Mouse (Mus musculus) forelimb bud, embryonic 11.5 days (tissue): Measurements from ENCODE around the gene Prr5.

Experiments
- DNase-seq: peaks from one replicate; pipeline ENCODE4 v3.0.0-alpha.2; 2012; ENCODE audit warnings: low read depth, low spot score

Prr5 gene

GRCm38 (mm10) chr15:84668938-84669747, at the start of gene Prr5:
Gene Prr5 (plus strand): TSS chr15:84669620.
- DNase-seq, result no peak

DNA sequence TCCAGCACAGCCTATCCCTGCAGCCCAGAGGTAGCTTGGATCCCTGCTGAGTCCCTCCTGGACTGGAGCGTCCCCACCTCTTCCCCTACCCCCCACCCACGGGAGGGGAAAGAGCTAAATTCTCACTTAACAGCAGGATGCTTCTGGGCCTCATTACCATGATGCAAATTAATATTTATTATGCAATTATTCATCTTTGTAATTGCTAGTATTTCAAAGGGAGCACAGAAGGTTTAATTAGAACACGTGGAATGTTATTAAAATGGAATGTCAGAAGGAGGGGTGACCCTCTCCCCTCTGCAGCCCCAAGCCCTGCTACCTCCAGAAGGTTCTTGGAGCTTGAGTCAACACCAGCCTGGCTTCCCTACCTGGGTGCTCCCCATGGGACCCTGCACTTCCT, 49.4 kb upstream of the Prr5 start:
- no peak for DNase-seq

GRCm38 (mm10) chr15:84621722-84622428, 47.5 kb upstream of the Prr5 start:
- no peak for DNase-seq

DNA sequence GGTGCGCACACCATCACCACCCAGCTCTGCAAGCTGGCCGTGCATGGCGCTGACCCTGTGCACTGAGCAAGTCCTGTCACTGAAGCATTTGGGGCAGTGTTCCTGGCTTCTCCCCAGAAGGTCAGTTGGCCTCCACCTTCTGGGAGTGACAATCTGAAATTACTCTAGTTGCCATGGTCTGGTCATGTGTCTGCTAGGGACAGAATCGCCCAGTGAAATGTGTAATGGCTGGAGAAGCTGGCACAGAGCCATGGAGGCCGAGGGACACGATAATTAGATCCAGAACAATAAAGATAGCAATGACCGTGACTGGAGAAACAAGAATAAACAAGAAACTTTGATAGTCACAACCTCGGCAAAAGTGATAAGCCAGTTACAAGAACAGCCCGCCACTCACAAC, 44.5 kb upstream of the Prr5 start:
- no peak for DNase-seq

DNA sequence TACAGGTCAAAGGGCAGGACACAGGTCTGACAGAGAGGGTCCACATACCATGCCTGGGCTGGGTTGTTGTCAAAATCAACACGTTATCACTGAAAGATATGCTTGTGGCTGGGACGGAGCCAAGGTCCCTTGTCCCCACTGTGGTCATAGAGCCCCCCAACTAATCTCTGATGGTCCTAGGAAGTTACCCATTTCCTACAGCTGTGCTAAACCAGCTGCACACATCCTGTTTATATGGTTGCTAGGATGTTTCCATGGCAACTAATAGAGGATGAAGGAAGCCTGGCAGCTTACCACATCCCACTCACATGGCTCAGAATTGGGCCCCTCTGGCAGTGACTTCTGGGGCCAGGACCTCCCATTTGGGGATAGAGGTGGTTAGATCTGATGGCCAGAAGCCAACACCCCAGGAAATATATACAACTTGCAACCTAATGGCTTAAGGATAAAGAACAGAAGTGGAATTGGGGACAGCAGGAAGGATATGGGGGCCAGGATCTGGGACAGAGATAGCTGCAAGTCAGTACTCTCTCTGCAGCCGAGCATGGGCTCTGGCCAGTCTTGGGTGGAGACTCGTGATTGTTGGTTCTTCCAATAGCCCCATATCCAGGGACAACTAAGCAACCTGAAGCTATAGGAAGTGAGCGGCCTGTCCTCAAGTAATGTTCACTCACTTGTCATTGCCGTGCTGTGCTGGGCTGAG, 43.6 kb upstream of the Prr5 start:
- DNase-seq, result peak; percentile 61

GRCm38 (mm10) chr15:84627308-84627707, 42.1 kb upstream of the Prr5 start:
- no peak for DNase-seq

DNA sequence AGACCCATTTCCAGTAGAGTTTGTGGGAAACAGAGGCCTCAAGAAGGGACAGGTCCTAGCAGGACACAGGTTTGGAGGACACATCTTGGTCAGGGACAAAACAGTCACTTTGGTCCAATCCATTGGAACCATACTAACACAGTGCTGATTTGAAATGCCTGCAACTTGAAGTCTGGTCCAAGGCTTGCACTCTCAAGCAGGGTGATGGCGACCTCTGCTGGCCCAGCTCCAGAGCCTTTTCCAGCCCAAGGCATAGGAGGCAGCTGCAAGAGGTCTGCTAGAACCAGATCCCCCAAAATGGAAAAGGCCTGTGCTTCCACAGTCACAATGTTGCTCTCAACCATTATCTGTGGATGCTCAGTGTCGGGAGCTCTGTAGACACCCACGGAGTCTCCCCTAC, 39.7 kb upstream of the Prr5 start:
- DNase-seq, result peak; percentile 80

- peak; percentile 88 for DNase-seq
Measured at GRCm38 (mm10) chr15:84631560-84631959, 37.9 kb upstream of the Prr5 start.

- no peak for DNase-seq
Measured at GRCm38 (mm10) chr15:84634361-84634760, 35.1 kb upstream of the Prr5 start.

- DNase-seq, result no peak
Measured at GRCm38 (mm10) chr15:84638405-84638804, 31.0 kb upstream of the Prr5 start.

DNA sequence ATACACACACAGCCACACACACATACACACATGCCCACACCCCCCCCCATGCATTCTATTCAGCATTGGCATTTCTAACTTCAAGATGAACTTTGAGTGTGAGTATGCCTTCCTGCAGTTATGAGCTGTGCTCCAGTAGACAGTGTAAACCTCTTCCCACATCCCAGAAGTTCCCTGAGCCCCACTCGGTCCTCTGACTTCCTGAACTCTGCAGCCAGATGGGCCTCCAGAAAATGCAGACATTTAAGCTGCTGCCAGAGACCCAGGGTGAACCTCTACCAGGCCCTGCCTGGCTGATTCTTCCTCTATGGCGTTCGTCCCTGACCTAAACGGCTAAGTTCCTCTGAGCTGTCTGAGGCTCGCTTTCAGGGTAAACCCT, 30.4 kb upstream of the Prr5 start:
- no peak for DNase-seq

DNA sequence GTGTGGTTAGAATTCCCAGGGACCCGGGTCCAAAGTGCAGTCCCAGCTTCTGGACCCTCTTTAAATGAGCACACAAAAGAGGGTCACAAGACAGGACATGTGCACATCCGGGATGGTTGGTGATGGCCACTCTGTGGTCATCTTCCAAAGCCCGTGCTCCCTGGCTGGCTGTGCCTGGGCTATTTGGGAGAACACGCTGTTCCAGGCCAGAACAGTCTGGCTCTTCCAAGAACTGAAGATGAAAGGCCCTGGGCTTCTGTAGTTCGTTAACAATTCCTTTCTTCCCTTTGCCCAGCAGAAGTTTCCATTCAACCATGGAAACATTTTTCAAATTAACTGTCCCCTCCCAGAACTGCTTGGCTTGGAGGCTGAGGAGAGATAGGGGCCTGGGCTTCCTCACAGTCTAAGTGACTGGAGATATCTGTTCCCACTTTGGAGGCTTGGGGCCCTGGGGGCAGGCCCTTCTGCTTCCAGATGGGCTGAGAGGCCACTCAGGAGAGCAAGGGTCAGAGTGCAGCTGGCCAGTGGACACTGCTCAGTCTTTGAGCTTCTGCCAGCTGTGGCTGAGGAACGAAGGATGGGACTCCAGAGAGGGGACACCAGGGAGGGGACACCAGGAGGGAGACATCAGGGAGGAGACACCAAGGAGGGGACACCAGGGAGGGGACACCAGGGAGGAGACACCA, 29.8 kb upstream of the Prr5 start:
- no peak for DNase-seq

GRCm38 (mm10) chr15:84640722-84641121, 28.7 kb upstream of the Prr5 start:
- DNase-seq, result no peak

GRCm38 (mm10) chr15:84641127-84641526, 28.3 kb upstream of the Prr5 start:
- DNase-seq, result no peak

DNA sequence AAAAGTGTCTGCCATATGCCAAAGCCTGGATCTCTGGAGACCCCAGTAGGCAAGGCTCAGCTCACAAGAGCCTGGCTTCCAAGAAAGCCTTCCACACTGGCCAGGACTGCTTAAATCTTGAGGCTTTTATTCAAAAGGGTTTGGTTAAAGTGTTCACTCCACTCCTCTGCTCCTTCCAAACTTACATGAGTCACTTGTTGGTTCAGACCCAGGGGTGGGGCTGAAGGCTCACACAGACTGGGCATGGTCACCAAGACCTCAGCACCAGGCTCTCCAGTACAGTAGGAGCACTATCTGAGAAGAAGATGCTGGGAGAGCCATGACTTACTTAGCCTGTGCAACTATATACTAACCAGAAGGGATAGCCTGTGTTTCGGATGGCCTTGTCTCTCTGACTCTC, 27.5 kb upstream of the Prr5 start:
- no peak for DNase-seq

- no peak for DNase-seq
Measured at GRCm38 (mm10) chr15:84643178-84643577, 26.2 kb upstream of the Prr5 start.

DNA sequence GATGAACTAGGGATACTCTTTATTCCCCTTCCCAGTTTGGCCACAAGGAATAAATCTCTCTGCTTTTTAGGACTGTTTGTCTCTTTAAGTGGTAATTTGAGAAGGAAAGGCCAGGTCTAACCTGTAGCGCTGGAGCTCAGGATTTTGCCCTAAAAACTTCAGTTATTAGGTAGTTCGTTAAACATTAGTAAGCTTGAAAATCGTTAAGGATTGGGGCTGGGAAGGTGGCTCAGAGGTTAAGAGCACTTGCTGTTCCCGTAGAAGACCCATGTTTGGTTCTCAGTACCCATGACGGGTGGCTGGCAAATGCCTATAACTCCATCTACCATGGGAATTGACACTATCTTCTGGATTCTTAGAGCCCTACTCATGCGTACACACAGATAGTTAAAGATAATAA, 17.9 kb upstream of the Prr5 start:
- no peak for DNase-seq

GRCm38 (mm10) chr15:84653151-84653550, 16.3 kb upstream of the Prr5 start:
- DNase-seq, result no peak

DNA sequence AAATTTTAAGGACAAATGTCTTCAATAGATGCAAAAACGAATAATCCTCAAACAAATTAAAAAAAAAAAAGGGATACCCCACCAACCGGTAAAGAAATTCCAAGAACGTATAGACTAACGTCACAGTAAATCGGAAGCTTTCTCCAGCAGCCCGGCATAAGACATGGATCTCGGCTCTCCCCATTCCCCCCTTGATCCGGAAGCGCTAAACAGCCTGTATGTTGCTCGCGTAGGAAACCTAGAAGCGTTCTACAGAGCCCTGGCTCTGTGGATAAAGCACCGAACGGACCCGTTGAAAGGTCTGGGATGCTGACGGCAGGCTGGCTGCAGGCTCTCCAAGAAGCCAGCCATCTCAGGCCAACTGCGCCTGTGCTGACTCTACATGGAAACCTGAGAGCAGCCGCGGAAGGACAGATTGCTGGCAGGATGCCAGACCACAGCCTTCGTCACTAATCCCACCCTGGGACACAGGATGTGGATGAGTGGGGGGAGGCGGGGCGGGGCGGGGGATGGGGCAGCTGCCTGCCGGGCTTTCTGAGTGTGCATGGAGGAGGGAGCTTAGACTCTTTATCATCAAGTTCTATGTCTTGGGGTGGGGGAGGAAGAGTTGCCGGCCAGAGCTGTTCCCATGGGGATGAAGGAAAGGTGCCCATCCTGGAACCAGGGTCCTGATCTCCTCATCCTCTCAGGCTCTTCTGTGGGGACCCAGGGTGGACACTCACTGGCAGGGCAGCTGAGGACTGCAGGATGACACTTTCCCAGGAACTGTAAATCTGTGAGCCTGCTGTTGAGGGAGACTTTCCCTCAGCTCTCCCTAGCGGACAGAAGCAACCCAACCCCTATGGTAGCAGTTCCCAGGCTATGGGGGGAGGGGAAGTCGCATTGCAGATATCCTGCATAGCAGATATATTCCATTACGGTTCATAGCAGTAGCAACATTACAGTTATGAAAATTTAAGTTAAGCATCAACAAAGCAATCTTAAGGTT, 15.1 kb upstream of the Prr5 start:
- DNase-seq, result peak; percentile 95

GRCm38 (mm10) chr15:84654975-84655374, 14.4 kb upstream of the Prr5 start:
- no peak for DNase-seq

DNA sequence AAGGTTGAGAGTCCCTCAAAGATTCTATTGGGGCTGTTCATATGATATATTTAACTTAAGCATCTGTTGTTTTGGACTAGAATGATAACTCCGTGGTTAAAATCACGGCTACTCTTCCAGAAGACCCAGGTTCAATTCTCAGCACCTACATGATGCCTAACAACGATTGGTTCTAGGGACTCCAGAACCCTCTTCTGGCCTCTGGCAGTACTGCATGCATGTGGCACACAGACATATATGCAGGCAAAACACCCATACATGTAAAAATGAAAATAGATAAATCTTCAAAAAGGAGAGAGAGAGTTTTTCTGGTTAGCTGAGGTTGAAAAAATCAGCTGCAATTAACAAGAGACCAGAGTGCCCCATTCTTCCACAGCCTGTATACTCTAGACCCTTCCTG, 12.7 kb upstream of the Prr5 start:
- DNase-seq, result no peak
